Mouse (Mus musculus): ENCODE results near the gene Axin2.

The Axin2 gene

GRCm38 (mm10) chr11:108980530-108980929, 60.4 kb downstream of the Axin2 start:
- DNase-seq = peak; percentile 75

- no peak for DNase-seq
Measured at GRCm38 (mm10) chr11:108981012-108981411, 60.9 kb downstream of the Axin2 start.

GRCm38 (mm10) chr11:108983409-108984064, 63.4 kb downstream of the Axin2 start:
- no peak for DNase-seq

- DNase-seq = no peak
Measured at GRCm38 (mm10) chr11:108984711-108985419, 64.7 kb downstream of the Axin2 start.

- DNase-seq = no peak
Measured at GRCm38 (mm10) chr11:108985836-108986235, 65.7 kb downstream of the Axin2 start.

- no peak for DNase-seq
Measured at GRCm38 (mm10) chr11:108987226-108987625, 67.1 kb downstream of the Axin2 start.

- no peak for DNase-seq
Measured at GRCm38 (mm10) chr11:108987705-108988104, 67.6 kb downstream of the Axin2 start.

GRCm38 (mm10) chr11:108988258-108988657, 68.1 kb downstream of the Axin2 start:
- DNase-seq = no peak

- DNase-seq = no peak
Measured at GRCm38 (mm10) chr11:108989940-108990339, 69.8 kb downstream of the Axin2 start.

- no peak for DNase-seq
Measured at GRCm38 (mm10) chr11:108993414-108993813, 73.3 kb downstream of the Axin2 start.

- no peak for DNase-seq
Measured at GRCm38 (mm10) chr11:108995196-108995989, 75.2 kb downstream of the Axin2 start.

- DNase-seq = no peak
Measured at GRCm38 (mm10) chr11:108995990-108996533, 75.9 kb downstream of the Axin2 start.

- DNase-seq = peak; percentile 60
Measured at GRCm38 (mm10) chr11:108997816-108998215, 77.7 kb downstream of the Axin2 start.
